Mouse (Mus musculus) cerebellum, adult 2 months (tissue): ENCODE measurements around the gene Ercc6l2.

ENCODE experiments used
- CTCF ChIP-seq: fragments of 200-500 bp; IDR thresholded peaks from 2 replicates; pipeline ENCODE4 v1.5.1; 2011; ENCODE audit warnings: low read depth, mild to moderate bottlenecking, control low read depth, low read length, moderate library complexity, borderline replicate concordance; ENCODE audit not compliant: insufficient read depth
- POLR2A ChIP-seq: fragments of 200-500 bp; IDR thresholded peaks from 2 replicates; pipeline ENCODE4 v1.6.1; 2011; ENCODE audit warnings: low read length, control low read depth, borderline replicate concordance; ENCODE audit not compliant: insufficient read depth

- TF ChIP-seq CTCF, result no peak
- TF ChIP-seq POLR2A, result no peak
These were observed 126.1 kb downstream of the Ercc6l2 start for GRCm38 (mm10) chr13:63941170-63941569.
